Mouse (Mus musculus) inflammation-experienced regulatory T-cells (primary cell): ENCODE measurements around the gene Gprin1. TPM values are rescaled to one million over a fixed set of nuclear protein-coding genes. Genes with fewer than 3 reads are reported as not detected.

Experiments used
- polyA plus RNA-seq, 2 experiments: library from polyadenylated mRNA; unstranded; fragments of 100-300 nt; shearing (Covaris generic); gene quantifications; one replicate each; pipeline ENCODE4 v1.2.1; 2017

The Gprin1 gene
- not detected for polyA plus RNA-seq

DNA sequence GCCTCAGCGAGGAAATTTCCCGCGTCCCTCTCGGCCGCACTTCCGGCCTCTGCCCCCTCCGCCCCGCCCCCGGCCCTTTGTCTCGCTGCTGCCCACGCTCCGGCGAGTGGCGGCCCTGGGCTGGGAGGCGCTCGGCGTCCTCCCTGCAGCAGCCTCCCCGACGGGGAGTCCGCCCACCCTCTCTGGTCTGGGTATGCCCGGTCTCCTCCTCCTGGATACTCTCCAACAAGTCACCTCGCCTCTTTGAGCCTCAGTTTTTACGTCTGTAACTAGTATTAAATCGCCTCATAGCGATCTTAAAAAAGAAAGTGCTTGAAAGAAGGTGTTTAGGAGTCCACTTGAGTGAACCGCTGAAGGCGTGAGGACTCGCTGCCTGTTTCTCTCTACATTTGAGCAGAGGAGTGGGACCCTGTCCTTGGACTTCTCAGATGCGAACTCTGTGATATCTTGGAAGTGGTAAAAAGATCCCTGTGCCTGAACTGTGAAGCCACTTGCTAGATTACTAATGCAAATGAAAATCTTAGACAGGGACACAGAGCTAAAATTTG is at the start of gene Gprin1:
Gprin1 (minus strand) TSS at position 11 of the 548 bp plus-strand sequence.

DNA sequence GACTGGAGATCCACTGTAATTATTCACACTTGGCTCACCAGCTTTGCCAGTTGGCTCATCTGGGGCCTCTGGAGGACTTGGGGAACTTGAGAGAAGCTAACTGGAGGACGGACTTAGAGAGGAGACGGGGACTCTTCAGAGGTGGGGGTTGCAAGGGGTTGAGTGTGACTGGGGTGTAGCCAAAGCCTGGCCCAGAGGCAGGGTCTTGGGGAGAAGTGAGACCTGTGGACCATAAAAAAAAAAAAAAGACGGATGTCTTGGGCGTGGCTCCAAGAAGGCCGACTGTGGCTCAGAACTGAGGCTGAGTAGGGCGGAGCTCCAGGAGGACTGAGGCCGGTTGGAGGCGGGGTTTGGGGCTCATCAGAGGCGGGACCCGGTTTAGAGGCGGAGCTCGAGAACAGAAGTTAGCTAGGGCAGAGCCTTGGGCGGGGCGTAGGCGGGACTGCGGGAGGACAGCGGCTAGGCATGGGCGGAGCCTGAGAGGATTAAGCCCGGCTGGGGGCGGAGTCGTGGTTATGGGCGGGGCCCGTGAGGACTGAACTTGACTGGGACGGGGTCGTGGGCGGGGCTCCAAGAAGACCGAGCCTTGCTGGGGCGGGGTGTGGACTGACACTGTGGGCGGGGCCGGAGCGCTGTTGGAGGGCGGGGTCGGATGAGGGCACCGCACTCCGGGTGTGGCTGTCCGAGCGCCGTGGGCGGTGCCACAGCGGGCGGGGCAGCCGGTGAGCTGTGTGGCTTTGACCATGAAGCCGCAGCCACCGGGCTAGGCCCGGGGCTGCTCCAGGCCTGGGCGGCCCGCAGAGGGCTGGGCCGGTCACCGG is 39.3 kb upstream of the Gprin1 start, which contains the start of gene Tspan17:
Tspan17 (plus strand) TSS at position 638 of the 821 bp plus-strand sequence.

DNA sequence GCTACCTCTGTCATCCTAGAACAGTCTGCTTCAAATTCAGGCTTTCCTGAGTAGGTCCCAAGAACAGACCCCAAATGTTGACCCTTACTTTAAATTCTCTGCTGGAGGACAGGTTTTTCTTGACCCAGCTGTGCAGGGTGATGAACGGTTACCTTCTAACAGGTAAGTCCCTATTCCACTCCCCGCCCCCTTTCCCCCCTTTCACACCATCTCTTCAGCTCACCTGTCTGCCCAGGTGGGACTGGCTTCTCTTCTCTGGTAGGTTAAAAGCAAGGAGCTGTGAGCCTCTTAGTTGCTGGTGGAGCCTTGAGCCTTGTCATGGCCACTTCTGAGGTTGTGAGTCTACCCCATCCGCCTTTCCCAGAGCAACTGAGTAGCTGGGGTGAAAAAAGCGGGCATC is 34.0 kb upstream of the Gprin1 start, which contains the start of gene Eif4e1b:
Eif4e1b (plus strand) TSS at position 301 of the 400 bp plus-strand sequence.

DNA sequence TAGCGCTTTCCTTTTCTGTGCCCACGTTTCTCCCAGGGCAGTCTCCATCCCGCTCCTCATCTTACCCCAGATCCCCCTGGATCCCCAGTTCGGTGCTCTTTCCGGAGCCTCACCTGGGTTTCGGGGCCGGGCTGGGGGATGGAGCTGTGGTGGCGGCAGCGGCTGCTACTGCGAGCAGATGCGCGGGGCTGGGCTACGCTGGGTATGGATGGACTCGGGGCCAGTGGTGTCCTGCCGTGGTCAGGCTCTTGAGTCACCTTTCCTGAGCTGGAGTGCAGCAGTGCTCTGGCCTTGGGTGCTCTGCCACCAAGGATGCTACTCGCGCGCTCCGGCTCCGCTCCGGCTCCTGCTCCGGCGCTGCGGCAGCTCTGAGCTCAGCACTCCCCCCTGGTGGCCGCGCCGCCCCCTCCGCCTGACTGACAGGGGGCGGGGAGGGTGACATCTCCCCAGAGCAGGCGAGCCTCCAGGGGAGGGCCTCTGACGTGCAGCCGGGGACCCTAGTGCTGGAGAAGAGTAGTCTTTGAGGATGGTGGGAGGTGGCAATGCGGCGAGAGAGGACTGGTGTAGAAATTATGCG is 16.6 kb upstream of the Gprin1 start, which contains the start of gene Sncb:
Sncb (minus strand) TSS at position 404 of the 577 bp plus-strand sequence.

DNA sequence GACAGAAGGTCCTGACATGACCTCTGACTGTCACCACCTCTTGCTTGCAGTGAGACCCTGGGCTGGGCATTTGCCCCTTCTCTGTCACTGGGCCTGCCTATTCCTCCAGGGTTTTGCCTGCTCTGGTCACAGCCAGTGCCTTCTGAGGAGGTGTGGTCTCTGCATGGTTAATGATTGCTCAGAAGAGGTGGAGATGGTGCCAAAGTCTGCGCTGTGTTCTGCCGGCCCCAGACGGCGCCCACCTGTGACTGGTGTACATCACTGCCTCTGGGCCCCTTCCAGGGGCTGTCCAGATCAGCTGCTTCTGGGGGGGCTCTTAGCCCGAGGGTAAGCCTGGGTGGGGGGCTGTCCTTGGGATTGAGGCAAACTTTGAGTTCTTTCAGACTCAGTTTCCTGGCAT is 48.4 kb downstream of the Gprin1 start, which contains the start of gene Cdhr2:
Cdhr2 (plus strand) TSS at position 219 of the 400 bp plus-strand sequence.

DNA sequence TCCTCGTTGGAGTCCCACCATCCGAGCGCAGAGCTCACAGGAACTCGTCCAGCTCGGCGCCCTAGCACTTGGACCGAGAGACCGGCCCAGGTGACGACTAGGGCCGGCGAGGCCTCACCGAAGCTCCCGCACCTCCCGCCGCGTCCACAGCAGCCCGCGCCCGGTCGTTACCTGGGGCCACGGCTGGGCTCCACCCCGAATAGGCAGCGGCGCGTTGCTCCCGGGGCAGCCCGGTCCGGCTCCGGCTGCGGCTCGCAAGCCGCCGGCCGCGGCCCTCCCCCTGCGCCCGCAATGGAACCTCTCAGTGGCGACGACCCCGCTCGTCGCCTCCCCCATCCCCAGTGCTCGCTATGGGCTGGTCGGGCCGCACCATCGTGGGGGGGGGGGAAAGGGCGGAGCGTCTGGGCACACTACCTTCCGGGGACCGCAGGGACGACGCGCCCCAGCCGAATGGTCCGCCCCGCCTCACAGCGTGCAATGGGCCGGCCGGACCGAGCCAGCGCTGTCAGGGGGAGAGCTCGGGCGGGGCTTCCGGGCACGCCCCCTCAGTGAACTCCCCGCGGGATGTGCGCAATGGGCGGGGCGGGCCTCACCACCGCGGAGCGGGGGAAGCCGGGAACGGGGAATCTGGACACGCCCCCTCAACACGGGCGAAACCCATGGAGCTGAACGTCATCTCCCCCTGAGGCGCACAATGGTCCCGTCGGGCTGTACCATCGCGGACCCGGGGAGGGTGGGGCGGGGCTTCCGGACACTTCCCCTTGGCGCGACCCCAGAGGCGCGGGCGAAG is 55.9 kb downstream of the Gprin1 start, which contains the start of gene Rnf44:
Rnf44 (minus strand) TSS at position 350 of the 790 bp plus-strand sequence.

Other genes with a start within 250 kb of the Gprin1 start
- 10 to 100 TPM; 16.5 to 28.3 TPM for gene Simc1, start 246.1 kb downstream of the Gprin1 start, polyA plus RNA-seq
- 10 to 100 TPM; 71.7 to 86.3 TPM for gene 4833439L19Rik, start 184.4 kb downstream of the Gprin1 start, polyA plus RNA-seq
- gene Arl10, start 174.9 kb downstream of the Gprin1 start, polyA plus RNA-seq: 1 to 10 TPM; 2.1 to 8.8 TPM
- gene Nop16, start 159.8 kb downstream of the Gprin1 start, polyA plus RNA-seq: 10 to 100 TPM; 43.4 to 49.4 TPM
- 100 to 1,000 TPM; 168 to 193 TPM for gene Higd2a, start 159.7 kb downstream of the Gprin1 start, polyA plus RNA-seq
- 10 to 100 TPM; 42.0 to 64.4 TPM for gene Cltb, start 138.5 kb downstream of the Gprin1 start, polyA plus RNA-seq
- gene Faf2, start 128.1 kb downstream of the Gprin1 start, polyA plus RNA-seq: 10 to 100 TPM; 56.0 to 82.8 TPM
- gene Rnf44, start 56.0 kb downstream of the Gprin1 start, polyA plus RNA-seq: 10 to 100 TPM; 68.7 to 75.7 TPM
- under 1 TPM in 1 of 2 experiments, not detected in 1; 0.06 TPM for gene Cdhr2, start 48.4 kb downstream of the Gprin1 start, polyA plus RNA-seq
- not detected for gene Sncb, start 16.7 kb upstream of the Gprin1 start, polyA plus RNA-seq
- not detected for gene Eif4e1b, start 34.1 kb upstream of the Gprin1 start, polyA plus RNA-seq
- 10 to 100 TPM in 1 of 2 experiments, 1 to 10 TPM in 1; 8.9 to 13.2 TPM for gene Tspan17, start 39.5 kb upstream of the Gprin1 start, polyA plus RNA-seq
- 1 to 10 TPM; 2.3 to 5.0 TPM for gene Unc5a, start 199.5 kb upstream of the Gprin1 start, polyA plus RNA-seq